Mouse (Mus musculus) kidney, adult 2 months (tissue): ENCODE measurements around the gene Rnf144b.

Source experiments
- CTCF ChIP-seq: fragments of 200-500 bp; conservative IDR thresholded peaks from 2 replicates; pipeline ENCODE4 v1.5.1; 2011; ENCODE audit warnings: low read depth, mild to moderate bottlenecking, control low read depth, low read length, moderate library complexity, mixed read lengths; ENCODE audit not compliant: insufficient read depth, insufficient read length
- POLR2A ChIP-seq: fragments of 200-500 bp; IDR thresholded peaks from one replicate; pipeline ENCODE4 v1.6.1; 2011; ENCODE audit warnings: low read depth, low read length, control low read depth

- TF ChIP-seq CTCF (no peak), POLR2A (no peak)
These were observed 65.4 kb downstream of the Rnf144b start for GRCm38 (mm10) chr13:47187836-47188235.
